Mouse (Mus musculus) lung, postnatal 0 days (tissue): ENCODE data around the gene Ntrk2. TPM values are rescaled to one million over a fixed set of nuclear protein-coding genes. Genes with fewer than 3 reads are reported as not detected.

ENCODE experiments used
- ATAC-seq: fragments of 200-750 bp; cut with Nextera tagmentation; 2 replicates; pipeline ENCODE4 v1.8.0; 2017; ENCODE audit warnings: moderate library complexity
- DNase-seq: peaks from one replicate; pipeline ENCODE4 v3.0.0-alpha.2; 2016; ENCODE audit warnings: low spot score
- H3K27ac ChIP-seq: fragments of 300-500 bp; sonication (generic); 2 replicates; pipeline ENCODE4 v1.5.1; 2014; ENCODE audit warnings: antibody characterized with exemption, mild to moderate bottlenecking, low read length, mixed read lengths
- H3K27me3 ChIP-seq: fragments of 300-500 bp; sonication (generic); replicated peaks from 2 replicates; pipeline ENCODE4 v1.6.1; 2014; ENCODE audit warnings: low read length, mixed read lengths; ENCODE audit not compliant: insufficient read depth
- H3K36me3 ChIP-seq: fragments of 300-500 bp; sonication (generic); 2 replicates; pipeline ENCODE4 v1.6.1; 2014; ENCODE audit warnings: low read length, mixed read lengths; ENCODE audit not compliant: insufficient read depth
- H3K4me1 ChIP-seq: fragments of 300-500 bp; sonication (generic); 2 replicates; pipeline ENCODE4 v1.6.1; 2014; ENCODE audit warnings: antibody characterized with exemption, low read depth, low read length, mixed read lengths; ENCODE audit not compliant: insufficient read depth
- H3K4me2 ChIP-seq: fragments of 300-500 bp; sonication (generic); replicated peaks from 2 replicates; pipeline ENCODE4 v1.6.1; 2014; ENCODE audit warnings: low read depth, mild to moderate bottlenecking, low read length, moderate library complexity, mixed read lengths
- H3K4me3 ChIP-seq: fragments of 300-500 bp; sonication (generic); 2 replicates; pipeline ENCODE4 v1.5.1; 2014; ENCODE audit warnings: low read depth, low read length
- H3K9ac ChIP-seq: fragments of 300-500 bp; sonication (generic); replicated peaks from 2 replicates; pipeline ENCODE4 v1.6.1; 2014; ENCODE audit warnings: low read depth, mild to moderate bottlenecking
- H3K9me3 ChIP-seq: fragments of 300-500 bp; sonication (generic); 2 replicates; pipeline ENCODE4 v1.6.1; 2016; ENCODE audit warnings: low read length, mixed read lengths
- CTCF ChIP-seq: IDR thresholded peaks from 2 replicates; pipeline ENCODE4 v1.5.1; 2016; ENCODE audit warnings: antibody characterized with exemption, mild to moderate bottlenecking
- EP300 ChIP-seq: IDR thresholded peaks from 2 replicates; pipeline ENCODE4 v1.6.1; 2016; ENCODE audit warnings: antibody characterized with exemption, mild to moderate bottlenecking, control low read depth
- WGBS: fragments of 180-500 bp; shearing (Covaris S2); extraction: QIAGEN DNeasy Blood & Tissue Kit; methylation state at CpG from one replicate; pipeline ENCODE4 v1.1.7; 2014; 5-methylcytosine and 5-hydroxymethylcytosine counted together
- polyA plus RNA-seq: library from polyadenylated mRNA; unstranded; fragments of >200 nt; fragmentation: Nextera tagmentation; extraction: Ambion mirVana; gene quantifications from 2 replicates; pipeline ENCODE4 v1.2.1, GENCODE M21; 2015

Ntrk2 gene
- polyA plus RNA-seq, 1 experiment from 2014 or later: 2.9 TPM

DNA sequence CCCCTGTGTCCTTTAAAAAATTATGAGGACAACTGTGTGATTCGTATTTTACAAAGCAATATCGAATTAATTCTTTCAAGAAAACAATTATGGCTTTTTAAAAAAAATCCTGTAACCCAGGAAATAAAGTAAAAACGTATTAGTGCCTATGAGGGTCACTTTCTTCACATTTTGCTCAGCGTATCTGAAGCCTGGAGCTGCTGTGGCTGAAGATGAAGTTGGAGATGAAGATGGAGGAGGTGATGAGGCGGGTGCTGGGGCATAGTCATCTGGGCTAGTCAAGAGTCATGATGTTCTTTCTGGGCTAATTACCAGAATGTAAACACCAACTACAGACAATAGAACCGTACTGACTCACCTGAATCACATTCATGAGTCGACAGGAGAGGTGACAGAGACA, 15.6 kb upstream of the Ntrk2 start:
- H3K27ac ChIP-seq: no peak overlapping the region
- no peak overlapping the region for H3K4me3 ChIP-seq
- no peak overlapping the region for H3K4me2 ChIP-seq
- no peaks in the 10 kb centered on the region for H3K4me1 ChIP-seq
- no peaks in the 10 kb centered on the region for H3K36me3 ChIP-seq
- ATAC-seq (no peak), DNase-seq (no peak)
- TF ChIP-seq EP300 (no peak), CTCF (no peak)
- H3K9ac ChIP-seq: no peak overlapping the region
- 67% methylated on average over 7 of the region's 7 CpGs for WGBS
- H3K9me3 ChIP-seq: no peaks in the 10 kb centered on the region
- no peaks in the 10 kb centered on the region for H3K27me3 ChIP-seq

DNA sequence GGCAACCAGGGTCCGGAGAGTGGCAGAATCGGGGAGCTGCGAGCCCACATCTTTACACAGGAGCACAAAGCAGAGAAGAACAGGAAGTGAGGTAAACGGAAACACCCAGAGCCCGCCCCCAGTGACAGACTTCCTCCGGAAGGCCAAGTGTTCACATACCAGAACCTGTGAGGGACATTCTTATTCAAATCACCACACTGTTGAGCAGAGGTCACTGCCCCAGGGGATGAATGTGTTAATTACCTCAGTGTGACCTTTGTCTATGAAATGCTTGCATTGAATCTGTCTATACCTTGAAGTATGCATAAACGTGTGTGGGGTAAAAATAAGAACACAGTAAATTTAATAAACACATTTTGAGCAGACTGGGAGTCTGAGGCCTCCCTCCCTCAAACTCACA, 9.0 kb upstream of the Ntrk2 start:
- no peak overlapping the region for H3K4me3 ChIP-seq

GRCm38 (mm10) chr13:58801291-58801690, 5.1 kb upstream of the Ntrk2 start:
- H3K4me3 ChIP-seq: no peak overlapping the region
- 49% methylated on average over 3 of the region's 3 CpGs for WGBS
- H3K36me3 ChIP-seq: no peaks in the 10 kb centered on the region
- no peak overlapping the region for H3K27ac ChIP-seq
- no peaks in the 10 kb centered on the region for H3K9me3 ChIP-seq
- H3K4me1 ChIP-seq: no peaks in the 10 kb centered on the region
- TF ChIP-seq CTCF (no peak), EP300 (no peak)
- ATAC-seq (no peak), DNase-seq (no peak)
- no peak overlapping the region for H3K9ac ChIP-seq
- H3K4me2 ChIP-seq: no peak overlapping the region
- H3K27me3 ChIP-seq: peaks cover 6% of the 10 kb centered on the region

More for the DNA sequence above, 9.0 kb upstream of the Ntrk2 start:
- ATAC-seq (no peak), DNase-seq (no peak)
- no peaks in the 10 kb centered on the region for H3K36me3 ChIP-seq
- H3K4me2 ChIP-seq: no peak overlapping the region
- no peaks in the 10 kb centered on the region for H3K9me3 ChIP-seq
- 95% methylated on average over 7 of the region's 7 CpGs for WGBS
- no peak for TF ChIP-seq EP300
- no peak for TF ChIP-seq CTCF
- no peak overlapping the region for H3K9ac ChIP-seq
- no peaks in the 10 kb centered on the region for H3K27me3 ChIP-seq
- no peak overlapping the region for H3K27ac ChIP-seq
- no peaks in the 10 kb centered on the region for H3K4me1 ChIP-seq

- Histone ChIP-seq H3K4me3 (no peak overlapping the region), H3K4me1 (no peaks in the 10 kb centered on the region), H3K9me3 (no peaks in the 10 kb centered on the region), H3K27ac (no peak overlapping the region), H3K27me3 (peaks cover 32% of the 10 kb centered on the region), H3K36me3 (no peaks in the 10 kb centered on the region), H3K4me2 (no peak overlapping the region), H3K9ac (no peak overlapping the region)
- no peak for DNase-seq
- TF ChIP-seq CTCF (peak; percentile 20), EP300 (no peak)
- WGBS: 11% methylated on average over 1 of the region's 1 CpGs
- ATAC-seq: no peak
Measured at GRCm38 (mm10) chr13:58803882-58804281, 2.5 kb upstream of the Ntrk2 start.

DNA sequence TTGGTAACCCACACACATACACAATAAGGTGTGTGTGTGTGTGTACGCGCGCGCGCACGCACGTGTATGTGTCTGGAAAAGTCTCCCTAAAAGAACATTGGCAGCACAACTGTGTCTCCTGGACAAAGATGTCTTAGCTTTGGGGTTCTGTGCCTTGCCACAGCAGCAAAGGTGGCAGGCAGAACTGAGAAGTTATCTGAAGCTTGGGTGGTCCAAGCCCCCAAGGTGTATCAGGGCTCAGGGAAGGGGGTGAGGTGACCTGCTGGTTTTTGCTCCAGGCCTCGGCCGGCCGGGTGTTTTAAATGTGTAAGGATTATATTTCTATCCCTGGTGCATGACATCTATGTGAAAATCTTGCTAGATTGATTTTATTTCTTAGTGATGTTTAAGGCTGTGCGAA, 536 bp upstream of the Ntrk2 start:
- Histone ChIP-seq H3K9ac (no peak overlapping the region), H3K9me3 (no peaks in the 10 kb centered on the region), H3K4me1 (no peaks in the 10 kb centered on the region), H3K27me3 (peaks cover 32% of the 10 kb centered on the region), H3K4me2 (no peak overlapping the region), H3K36me3 (no peaks in the 10 kb centered on the region), H3K4me3 (no peak overlapping the region), H3K27ac (no peak overlapping the region)
- TF ChIP-seq CTCF (no peak), EP300 (no peak)
- WGBS: 76% methylated on average over 11 of the region's 11 CpGs
- ATAC-seq: no peak
- DNase-seq: no peak

- Histone ChIP-seq H3K27ac (no peak overlapping the region), H3K9me3 (no peaks in the 10 kb centered on the region), H3K36me3 (no peaks in the 10 kb centered on the region), H3K4me1 (no peaks in the 10 kb centered on the region), H3K27me3 (peaks cover 32% of the 10 kb centered on the region), H3K9ac (no peak overlapping the region), H3K4me2 (peak overlapping the region; percentile 75), H3K4me3 (peak overlapping the region; percentile 40)
- WGBS: 1% methylated on average over 34 of the region's 34 CpGs
- TF ChIP-seq EP300: no peak
- no peak for ATAC-seq
- no peak for DNase-seq
Measured at GRCm38 (mm10) chr13:58806896-58807628, 693 bp downstream of the Ntrk2 start.
